Mouse (Mus musculus) activated CD4-positive, CD25-positive, alpha-beta regulatory T cell, adult 4 months (primary cell): ENCODE data around the gene Zdhhc15. TPM values are rescaled to one million over a fixed set of nuclear protein-coding genes. Genes with fewer than 3 reads are reported as not detected.

Experiments used
- polyA plus RNA-seq, 2 experiments: library from polyadenylated mRNA; unstranded; fragments of 100-300 nt; shearing (Covaris generic); gene quantifications; one replicate each; pipeline ENCODE4 v1.2.1; 2017

The Zdhhc15 gene
- polyA plus RNA-seq, 2 experiments from 2014 or later: 6.6 TPM

Other genes starting within 250 kb of the Zdhhc15 start
- gene Uprt, start 188.2 kb downstream of the Zdhhc15 start, polyA plus RNA-seq: 1 to 10 TPM; 2.8 to 3.5 TPM
- not detected for gene Magee2, start 186.2 kb upstream of the Zdhhc15 start, polyA plus RNA-seq